Mouse (Mus musculus): ENCODE measurements around the gene Gba. TPM values are rescaled to one million over a fixed set of nuclear protein-coding genes. Genes with fewer than 3 reads are reported as not detected.
A peak's percentile ranks its signal among the peaks of the same experiment; 100 is the strongest.

Gba gene
- polyA plus RNA-seq, 1 experiment from 2014 or later: 34.0 TPM

DNA sequence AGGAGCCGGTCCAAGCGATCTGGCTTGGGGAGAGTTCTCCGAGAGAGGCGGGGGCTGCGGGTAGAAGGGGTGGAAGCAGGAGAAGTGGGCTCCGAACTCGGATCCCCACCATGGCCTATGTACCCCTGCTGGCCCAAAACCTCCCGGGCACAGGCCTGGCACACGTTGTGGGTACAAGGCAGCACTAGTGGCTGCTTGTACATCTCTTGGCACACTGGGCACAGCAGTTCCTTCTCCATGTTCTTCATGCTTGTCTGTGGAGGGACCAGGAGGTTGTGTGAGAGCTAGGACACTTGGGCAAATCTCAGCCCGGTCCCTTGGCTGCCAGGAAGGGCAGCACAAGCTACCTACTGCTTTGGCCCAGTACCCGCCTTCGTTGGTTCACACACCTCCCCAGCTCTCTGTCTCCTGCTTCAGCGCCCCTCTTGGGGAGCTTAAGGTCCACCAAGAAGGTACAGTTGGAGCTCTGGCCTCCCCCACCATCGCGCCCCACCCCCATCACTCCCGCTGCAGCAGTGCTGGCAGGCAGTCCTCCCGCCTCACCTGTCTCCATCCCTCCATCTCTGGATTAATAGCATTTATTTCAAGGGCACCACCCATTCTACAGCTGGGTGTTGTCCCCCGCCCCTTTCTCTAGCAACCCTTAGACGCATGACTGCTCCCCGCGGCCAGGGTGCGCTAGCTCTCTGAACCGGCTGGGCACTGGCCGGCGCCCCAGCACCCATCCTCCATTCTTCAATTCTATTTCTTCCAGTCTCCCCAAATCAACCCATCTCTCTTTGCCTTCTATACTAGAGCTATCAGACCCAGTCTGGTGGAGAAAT is 41.6 kb downstream of the Gba start:
- peaks cover 6% of the 10 kb centered on the region for H3K36me3 ChIP-seq (ENCODE audit: control insufficient read depth, insufficient read depth, low read length)
- ATAC-seq (ENCODE audit: insufficient number of reproducible peaks, insufficient read depth, low FRiP score, low read depth): no peak
- peaks cover 25% of the 10 kb centered on the region for H3K27me3 ChIP-seq (ENCODE audit: control insufficient read depth, insufficient read depth, low read length)
- H3K9ac ChIP-seq (ENCODE audit: low read length): 0 out of 2 replicates have a peak overlapping the region, but pooled peaks have one; percentile 21
- peak overlapping the region; percentile 88 for H3K4me2 ChIP-seq (ENCODE audit: low read length)
- 13% methylated on average over 25 of the region's 25 CpGs for WGBS
- peaks cover 8 to 29% of the 10 kb centered on the region in 2 experiments for H3K4me1 ChIP-seq (ENCODE audit: control insufficient read depth in 2 of 2, insufficient read depth in 2 of 2, low read length in 2 of 2)
- H3K9me3 ChIP-seq (ENCODE audit: control insufficient read depth, low read length): no peaks in the 10 kb centered on the region
- H3K27ac ChIP-seq (replicated peaks in 1 of 2; ENCODE audit: control insufficient read depth in 1 of 2, insufficient read depth in 1 of 2, low read depth in 2 of 2, low read length in 2 of 2): no peak overlapping the region
- H3K4me3 ChIP-seq (ENCODE audit: control insufficient read depth in 1 of 2, insufficient read depth in 1 of 2, low read depth in 1 of 2, low read length in 2 of 2): peak overlapping the region; percentile 27 to 30

DNA sequence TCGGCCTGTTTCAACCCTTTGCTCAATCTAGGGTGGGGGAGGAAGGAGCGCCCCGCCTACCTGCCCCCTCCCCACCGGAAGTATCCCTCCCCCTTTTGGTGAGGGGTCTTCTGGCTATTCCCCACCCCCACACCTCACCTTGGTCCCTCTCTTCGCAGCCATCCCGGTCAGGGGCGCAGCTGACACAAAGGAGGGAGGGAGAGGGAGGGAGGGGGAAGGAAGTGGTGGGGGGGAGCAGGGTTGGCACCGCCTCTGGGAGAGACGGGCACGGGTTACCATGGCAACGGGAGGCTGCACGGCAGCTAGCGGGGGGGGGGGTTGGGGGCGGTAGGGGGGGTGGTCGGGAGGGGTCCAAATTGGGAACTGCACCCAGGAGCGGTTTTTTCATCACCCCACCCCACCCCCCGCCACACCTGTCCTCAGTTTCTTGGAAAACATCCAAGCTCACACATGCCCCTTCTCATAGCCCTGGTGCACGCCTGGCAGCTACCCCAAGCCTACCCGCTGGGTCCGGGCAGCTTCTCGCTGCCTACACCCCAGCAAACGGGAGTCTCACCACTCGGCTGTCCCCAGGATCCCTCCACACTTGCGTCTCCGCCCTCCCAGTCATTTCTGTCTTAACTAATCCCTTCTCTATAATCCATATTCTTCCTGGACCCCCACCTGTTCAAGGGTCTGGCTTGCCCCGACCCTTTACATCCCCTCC is 42.4 kb downstream of the Gba start:
- no peak for ATAC-seq (ENCODE audit: insufficient number of reproducible peaks, insufficient read depth, low FRiP score, low read depth)
- no peak overlapping the region for H3K27ac ChIP-seq (replicated peaks in 1 of 2; ENCODE audit: control insufficient read depth in 1 of 2, insufficient read depth in 1 of 2, low read depth in 2 of 2, low read length in 2 of 2)
- WGBS: under 1% methylated on average over 18 of the region's 26 CpGs

DNA sequence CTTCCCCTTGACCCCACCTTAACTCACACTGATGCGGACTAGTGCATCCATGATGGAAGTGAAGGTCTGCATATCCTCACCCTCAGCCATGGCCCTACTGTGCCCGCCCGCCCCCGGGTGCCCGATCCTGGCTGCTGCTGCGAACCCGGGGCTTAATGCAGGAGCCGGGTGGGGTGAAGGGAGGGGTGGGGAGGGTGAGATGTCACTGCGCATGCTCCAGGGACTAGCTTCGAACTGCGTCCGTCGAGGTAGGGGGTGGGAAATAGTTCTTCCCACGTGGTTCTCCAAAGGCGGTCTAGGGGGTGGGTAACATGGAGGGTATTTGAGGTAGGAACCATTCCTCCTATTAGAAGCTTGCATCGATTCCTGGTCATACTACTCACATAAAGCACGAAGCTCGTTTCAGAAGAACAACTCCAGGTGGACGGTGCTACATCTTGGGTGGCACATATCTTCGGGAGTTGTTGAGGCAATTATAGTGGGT is 43.0 kb downstream of the Gba start, which contains the start of gene Krtcap2:
Gene Krtcap2, plus strand, starts transcription at position 279 of the 484 bp plus-strand sequence.
- H3K27me3 ChIP-seq (ENCODE audit: control insufficient read depth, insufficient read depth, low read length): peaks cover 25% of the 10 kb centered on the region
- ATAC-seq (ENCODE audit: insufficient number of reproducible peaks, insufficient read depth, low FRiP score, low read depth): 0 out of 2 replicates have a peak, but pooled peaks have one; percentile 10
- 5% methylated on average over 20 of the region's 20 CpGs for WGBS

More for the DNA sequence above, 42.4 kb downstream of the Gba start:
- H3K4me3 ChIP-seq (ENCODE audit: control insufficient read depth in 1 of 2, insufficient read depth in 1 of 2, low read depth in 1 of 2, low read length in 2 of 2): peak overlapping the region; percentile 30 to 35
- no peaks in the 10 kb centered on the region for H3K9me3 ChIP-seq (ENCODE audit: control insufficient read depth, low read length)
- H3K36me3 ChIP-seq (ENCODE audit: control insufficient read depth, insufficient read depth, low read length): peaks cover 11% of the 10 kb centered on the region
- peak overlapping the region; percentile 88 for H3K4me2 ChIP-seq (ENCODE audit: low read length)
- H3K27me3 ChIP-seq (ENCODE audit: control insufficient read depth, insufficient read depth, low read length): peaks cover 25% of the 10 kb centered on the region
- H3K9ac ChIP-seq (ENCODE audit: low read length): peak overlapping the region; percentile 52
- H3K4me1 ChIP-seq (ENCODE audit: control insufficient read depth in 2 of 2, insufficient read depth in 2 of 2, low read length in 2 of 2): peaks cover 8 to 29% of the 10 kb centered on the region in 2 experiments

DNA sequence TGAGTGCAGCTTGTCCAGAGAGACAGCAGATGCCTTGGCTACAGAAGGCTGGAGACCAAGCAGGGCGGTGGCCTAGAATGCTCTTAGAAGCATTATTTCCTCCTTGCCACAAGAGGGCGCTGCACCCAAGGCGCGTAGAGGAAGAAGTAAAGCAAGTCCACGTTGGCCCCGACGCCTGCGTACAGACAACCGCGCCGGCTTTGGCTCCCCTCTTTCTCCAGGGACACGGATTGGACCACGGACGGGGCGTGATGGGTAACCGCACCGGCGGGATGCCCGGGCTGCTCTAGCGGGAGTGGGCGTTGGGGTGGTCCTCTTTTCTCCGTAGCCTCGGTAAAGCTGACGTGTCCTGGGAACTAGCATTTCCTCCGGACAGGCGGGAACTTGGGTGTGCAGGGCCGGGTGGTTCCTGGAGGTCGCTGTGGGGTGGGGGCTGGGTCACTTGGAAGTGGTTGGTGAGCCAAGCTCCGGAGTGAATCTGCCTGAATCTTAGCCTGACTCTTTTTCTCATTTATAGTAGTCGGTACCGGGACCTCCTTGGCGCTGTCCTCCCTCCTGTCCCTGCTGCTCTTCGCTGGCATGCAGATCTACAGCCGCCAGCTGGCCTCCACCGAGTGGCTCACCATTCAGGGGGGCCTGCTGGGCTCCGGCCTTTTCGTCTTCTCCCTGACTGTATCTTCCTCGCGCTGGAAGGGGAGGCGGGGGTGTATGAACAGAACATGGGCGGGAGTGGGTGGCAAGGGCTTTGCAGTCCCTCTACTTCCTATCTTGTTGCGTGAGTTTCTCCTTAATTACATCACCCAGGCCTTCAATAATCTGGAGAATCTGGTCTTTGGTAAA is 43.8 kb downstream of the Gba start, which contains the start of gene Trim46:
Gene Trim46, minus strand, starts transcription at position 49 of the 840 bp plus-strand sequence.
- H3K4me1 ChIP-seq (ENCODE audit: control insufficient read depth in 2 of 2, insufficient read depth in 2 of 2, low read length in 2 of 2): peaks cover 18 to 37% of the 10 kb centered on the region in 2 experiments
- H3K4me3 ChIP-seq (ENCODE audit: control insufficient read depth in 1 of 2, insufficient read depth in 1 of 2, low read depth in 1 of 2, low read length in 2 of 2): peak within 1 kb of the TSS; percentile 69 to 88
- H3K9me3 ChIP-seq (ENCODE audit: control insufficient read depth, low read length): no peaks in the 10 kb centered on the region
- peaks cover 25% of the 10 kb centered on the region for H3K27me3 ChIP-seq (ENCODE audit: control insufficient read depth, insufficient read depth, low read length)
- ATAC-seq (ENCODE audit: insufficient number of reproducible peaks, insufficient read depth, low FRiP score, low read depth): peak; percentile 71
- peak within 1 kb of the TSS; percentile 88 for H3K4me2 ChIP-seq (ENCODE audit: low read length)
- H3K27ac ChIP-seq (replicated peaks in 1 of 2; ENCODE audit: control insufficient read depth in 1 of 2, insufficient read depth in 1 of 2, low read depth in 2 of 2, low read length in 2 of 2): peak within 1 kb of the TSS; percentile 18 to 75
- 1% methylated on average over 42 of the region's 42 CpGs for WGBS
- H3K9ac ChIP-seq (ENCODE audit: low read length): peak within 1 kb of the TSS; percentile 84
- H3K36me3 ChIP-seq (ENCODE audit: control insufficient read depth, insufficient read depth, low read length): peaks cover 11% of the 10 kb centered on the region

More for the DNA sequence above, 43.0 kb downstream of the Gba start, which contains the start of gene Krtcap2:
- peak within 1 kb of the TSS; percentile 88 for H3K4me2 ChIP-seq (ENCODE audit: low read length)
- H3K9me3 ChIP-seq (ENCODE audit: control insufficient read depth, low read length): no peaks in the 10 kb centered on the region
- peak within 1 kb of the TSS; percentile 18 to 75 for H3K27ac ChIP-seq (replicated peaks in 1 of 2; ENCODE audit: control insufficient read depth in 1 of 2, insufficient read depth in 1 of 2, low read depth in 2 of 2, low read length in 2 of 2)
- H3K36me3 ChIP-seq (ENCODE audit: control insufficient read depth, insufficient read depth, low read length): peaks cover 11% of the 10 kb centered on the region
- peaks cover 10 to 29% of the 10 kb centered on the region in 2 experiments for H3K4me1 ChIP-seq (ENCODE audit: control insufficient read depth in 2 of 2, insufficient read depth in 2 of 2, low read length in 2 of 2)
- H3K4me3 ChIP-seq (ENCODE audit: control insufficient read depth in 1 of 2, insufficient read depth in 1 of 2, low read depth in 1 of 2, low read length in 2 of 2): peak within 1 kb of the TSS; percentile 69 to 88
- peak within 1 kb of the TSS; percentile 84 for H3K9ac ChIP-seq (ENCODE audit: low read length)

DNA sequence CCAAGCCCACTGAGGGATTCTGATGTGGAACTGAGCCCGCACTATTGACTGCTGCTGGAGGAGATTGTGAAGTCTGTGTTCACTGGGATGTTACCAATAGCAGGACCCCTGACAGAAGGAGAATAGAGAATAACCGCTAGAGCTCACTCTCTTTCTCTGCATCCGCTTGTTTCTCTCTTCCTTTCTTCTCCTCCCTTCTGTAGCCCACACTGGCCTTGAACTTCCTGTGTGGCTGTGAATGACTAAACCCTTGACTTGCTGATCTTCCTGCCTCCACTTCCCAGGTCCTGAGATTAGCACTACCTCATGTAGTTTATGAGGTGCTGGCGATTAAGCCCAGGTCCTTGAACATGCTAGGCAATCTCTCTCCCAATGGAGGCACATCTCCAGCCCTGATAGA is 44.7 kb downstream of the Gba start:
- Histone ChIP-seq H3K27me3 (ENCODE audit: control insufficient read depth, insufficient read depth, low read length) (peaks cover 27% of the 10 kb centered on the region), H3K4me2 (ENCODE audit: low read length) (peak overlapping the region; percentile 88), H3K36me3 (ENCODE audit: control insufficient read depth, insufficient read depth, low read length) (peaks cover 11% of the 10 kb centered on the region), H3K4me3 (ENCODE audit: control insufficient read depth in 1 of 2, insufficient read depth in 1 of 2, low read depth in 1 of 2, low read length in 2 of 2) (no peak overlapping the region), H3K9ac (ENCODE audit: low read length) (peak overlapping the region; percentile 84), H3K4me1 (ENCODE audit: control insufficient read depth in 2 of 2, insufficient read depth in 2 of 2, low read length in 2 of 2) (peaks cover 18 to 38% of the 10 kb centered on the region in 2 experiments), H3K9me3 (ENCODE audit: control insufficient read depth, low read length) (no peaks in the 10 kb centered on the region), H3K27ac (replicated peaks in 1 of 2; ENCODE audit: control insufficient read depth in 1 of 2, insufficient read depth in 1 of 2, low read depth in 2 of 2, low read length in 2 of 2) (no peak overlapping the region)
- WGBS: 76% methylated on average over 4 of the region's 4 CpGs
- no peak for ATAC-seq (ENCODE audit: insufficient number of reproducible peaks, insufficient read depth, low FRiP score, low read depth)

DNA sequence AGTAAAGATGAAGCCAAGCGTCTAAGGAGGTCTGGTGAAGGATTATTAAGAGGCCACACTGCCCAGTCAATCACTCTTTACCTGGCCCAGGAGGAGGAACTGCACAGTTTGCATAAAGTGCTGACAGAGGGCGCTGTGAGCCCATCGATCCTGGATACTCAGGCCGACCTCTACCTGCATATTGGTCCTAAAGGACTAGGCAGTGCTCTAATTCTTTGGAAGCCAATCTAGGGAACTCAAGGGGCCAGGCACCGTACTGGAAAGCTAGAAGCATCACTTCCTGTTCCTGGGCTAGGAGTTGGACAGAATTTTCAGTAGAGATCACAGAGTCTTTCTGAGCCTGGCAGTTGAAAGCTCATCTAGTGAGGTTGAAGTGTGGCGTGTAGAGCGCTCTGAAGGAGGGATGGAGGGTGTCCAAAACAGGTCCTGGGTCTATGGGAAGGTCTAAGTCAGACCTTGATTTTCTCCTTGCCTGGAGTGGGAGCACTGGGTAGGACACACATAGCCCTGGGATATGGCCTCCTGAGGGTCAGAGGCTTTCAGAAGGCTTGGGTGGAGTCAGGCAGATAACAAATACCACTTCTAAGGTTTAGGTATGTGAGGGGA is 47.8 kb downstream of the Gba start:
- no peak for ATAC-seq (ENCODE audit: insufficient number of reproducible peaks, insufficient read depth, low FRiP score, low read depth)

More for the DNA sequence above, 47.8 kb downstream of the Gba start:
- peaks cover 11% of the 10 kb centered on the region for H3K36me3 ChIP-seq (ENCODE audit: control insufficient read depth, insufficient read depth, low read length)
- WGBS: 16% methylated on average over 7 of the region's 7 CpGs
- H3K9ac ChIP-seq (ENCODE audit: low read length): no peak overlapping the region
- H3K27me3 ChIP-seq (ENCODE audit: control insufficient read depth, insufficient read depth, low read length): peaks cover 3% of the 10 kb centered on the region; the same call in 1 of the 2 replicates
- peaks cover 13 to 23% of the 10 kb centered on the region in 2 experiments for H3K4me1 ChIP-seq (ENCODE audit: control insufficient read depth in 2 of 2, insufficient read depth in 2 of 2, low read length in 2 of 2)
- H3K9me3 ChIP-seq (ENCODE audit: control insufficient read depth, low read length): no peaks in the 10 kb centered on the region
- H3K4me3 ChIP-seq (ENCODE audit: control insufficient read depth in 1 of 2, insufficient read depth in 1 of 2, low read depth in 1 of 2, low read length in 2 of 2): no peak overlapping the region
- peak overlapping the region; percentile 24 to 42; a peak in 2 of 4 replicates for H3K27ac ChIP-seq (replicated peaks in 1 of 2; ENCODE audit: control insufficient read depth in 1 of 2, insufficient read depth in 1 of 2, low read depth in 2 of 2, low read length in 2 of 2)
- no peak overlapping the region for H3K4me2 ChIP-seq (ENCODE audit: low read length)
